In the genomic region with DNA sequence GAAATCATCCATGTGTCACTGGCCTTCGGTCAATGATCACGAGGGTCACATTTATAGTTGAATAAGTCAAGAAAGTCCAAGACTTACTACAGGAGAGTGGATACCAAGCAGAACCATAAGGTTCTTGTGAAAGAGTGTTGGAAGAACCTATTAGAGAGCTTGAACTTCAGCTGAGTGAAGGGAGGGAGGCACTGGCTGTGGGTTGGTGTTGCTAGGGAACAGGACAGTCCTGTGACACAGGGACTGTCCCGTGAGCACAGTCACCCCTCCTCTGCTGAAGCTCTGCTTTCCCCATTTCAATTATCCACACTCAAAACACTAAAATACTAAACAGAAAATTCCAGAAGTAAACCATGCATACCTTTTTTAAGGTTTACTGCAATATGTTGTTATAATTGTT, we compare ENCODE assay signal across 37 mouse cellular contexts. TPM values are rescaled to one million over a fixed set of nuclear protein-coding genes. Genes with fewer than 3 reads are reported as not detected.
"Had no signal": no experiment of that assay in that cellular context is flagged by ENCODE, and none has a peak within 500 bp of the region (broad histone marks: within the 10 kb centered on the region; RNA-seq: fewer than 3 reads in every experiment).

No protein-coding gene starts in this region.

RNA-seq across cellular contexts. Expression of gene Vmn1r3, which starts 40.3 kb away (rescaled TPM):
- total RNA-seq: gastrocnemius, adult 18-20 months; gastrocnemius, adult 8-10 months; gastrocnemius, postnatal 14 days; gastrocnemius, postnatal 36 days; heart, adult 18-20 months; heart, adult 8-10 months; heart, postnatal 14 days; heart, postnatal 36 days; hematopoietic stem cell, adult 5-6 weeks; layer of hippocampus, adult 18-20 months; layer of hippocampus, adult 8-10 months; layer of hippocampus, postnatal 14 days; layer of hippocampus, postnatal 36 days; left cerebral cortex, adult 18-20 months; left cerebral cortex, adult 8-10 months; left cerebral cortex, postnatal 10 days; left cerebral cortex, postnatal 25 days; left cerebral cortex, postnatal 4 days; liver, adult 2 months had no signal
- polyA plus RNA-seq: gonadal fat pad, adult 2 months; heart, embryonic 10.5 days; heart, embryonic 12.5 days; heart, embryonic 14.5 days; heart, postnatal 0 days; hindbrain, embryonic 12.5 days; hindbrain, embryonic 14.5 days; hindbrain, embryonic 16.5 days; intestine, embryonic 16.5 days; kidney, embryonic 14.5 days; kidney, embryonic 16.5 days; large intestine, adult 2 months; limb, embryonic 11.5 days; limb, embryonic 13.5 days; limb, embryonic 15.5 days; liver, adult 2 months; liver, embryonic 12.5 days; liver, embryonic 14.5 days; liver, embryonic 16.5 days had no signal

RNA-seq across cellular contexts. Expression of gene Vmn1r2, which starts 58.3 kb away (rescaled TPM):
- total RNA-seq: gastrocnemius, adult 18-20 months; gastrocnemius, adult 8-10 months; gastrocnemius, postnatal 14 days; gastrocnemius, postnatal 36 days; heart, adult 18-20 months; heart, adult 8-10 months; heart, postnatal 14 days; heart, postnatal 36 days; hematopoietic stem cell, adult 5-6 weeks; layer of hippocampus, adult 18-20 months; layer of hippocampus, adult 8-10 months; layer of hippocampus, postnatal 14 days; layer of hippocampus, postnatal 36 days; left cerebral cortex, adult 18-20 months; left cerebral cortex, adult 8-10 months; left cerebral cortex, postnatal 10 days; left cerebral cortex, postnatal 25 days; left cerebral cortex, postnatal 4 days; liver, adult 2 months had no signal
- polyA plus RNA-seq: gonadal fat pad, adult 2 months; heart, embryonic 10.5 days; heart, embryonic 12.5 days; heart, embryonic 14.5 days; heart, postnatal 0 days; hindbrain, embryonic 12.5 days; hindbrain, embryonic 14.5 days; hindbrain, embryonic 16.5 days; intestine, embryonic 16.5 days; kidney, embryonic 14.5 days; kidney, embryonic 16.5 days; large intestine, adult 2 months; limb, embryonic 11.5 days; limb, embryonic 13.5 days; limb, embryonic 15.5 days; liver, adult 2 months; liver, embryonic 12.5 days; liver, embryonic 14.5 days; liver, embryonic 16.5 days had no signal
